Mouse (Mus musculus): ENCODE data around the gene Gm21775.
"Not testable (repeated sequence)": the region's sequence is repeated elsewhere in the genome, so short reads cannot be mapped to it uniquely, and the experiment has no call there.

Gm21775 gene

GRCm38 (mm10) chrY:10553153-10553552, at the start of gene Gm21775:
TSS of gene Gm21775 (plus strand) at chrY:10553453.
- DNase-seq: not testable (repeated sequence)

DNA sequence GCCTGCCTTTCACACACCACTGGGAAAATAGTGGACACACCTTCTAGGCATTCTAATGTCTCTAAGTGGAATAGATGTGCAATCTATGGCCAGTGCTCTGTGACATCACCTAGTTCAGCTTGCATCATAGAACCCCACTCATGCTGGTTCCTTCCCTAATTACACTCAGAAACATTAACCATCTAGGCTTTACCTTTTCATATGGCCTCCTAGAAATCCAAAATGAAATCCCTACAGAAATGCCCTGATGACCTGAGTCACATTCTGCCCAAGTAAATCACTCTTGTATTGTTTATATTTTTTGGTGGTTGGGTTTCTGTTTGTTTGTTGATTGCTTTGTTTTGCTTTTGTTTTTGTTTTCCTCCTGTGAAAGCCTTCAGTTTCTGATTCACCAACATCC, 17.3 kb upstream of the Gm21775 start, which contains the start of gene Gm20737:
Gm20737 (minus strand) TSS at position 101 of the 400 bp plus-strand sequence.
- not testable (repeated sequence) for DNase-seq
